Mouse (Mus musculus) MEL (cell line): ENCODE data around the gene Sobp.

Experiments
- CTCF ChIP-seq, 3 experiments: IDR thresholded peaks in 2 of 3; conservative IDR thresholded peaks in 1 of 3; 2 replicates each; pipeline ENCODE4 v1.5.1; 2011 to 2012; ENCODE audit warnings: low read length in 3 of 3, low read depth in 2 of 3, mild to moderate bottlenecking in 2 of 3, improper control_type of control experiment in 1 of 3, inconsistent platforms in 1 of 3, mixed read lengths in 1 of 3, moderate library complexity in 1 of 3; ENCODE audit not compliant: control insufficient read depth in 1 of 3, insufficient read depth in 1 of 3, poor library complexity in 1 of 3, severe bottlenecking in 1 of 3
- GABPA ChIP-seq: IDR thresholded peaks from 2 replicates; pipeline ENCODE4 v1.6.1; 2012; ENCODE audit warnings: low read depth, mild to moderate bottlenecking, inconsistent platforms, low read length, improper control_type of control experiment, moderate library complexity
- MXI1 ChIP-seq: IDR thresholded peaks from 2 replicates; pipeline ENCODE4 v1.6.1; 2011; ENCODE audit warnings: mild to moderate bottlenecking, low read depth, low read length, improper control_type of control experiment
- MYB ChIP-seq: IDR thresholded peaks from 2 replicates; pipeline ENCODE4 v1.6.1; 2011; ENCODE audit warnings: mild to moderate bottlenecking, low read depth, low read length, improper control_type of control experiment
- POLR2A ChIP-seq, 2 experiments: IDR thresholded peaks; 2 replicates each; pipeline ENCODE4 v1.6.1; 2011 to 2012; ENCODE audit warnings: low read length in 2 of 2, mild to moderate bottlenecking in 2 of 2, control low read depth in 1 of 2, improper control_type of control experiment in 1 of 2, low read depth in 1 of 2, moderate library complexity in 1 of 2; ENCODE audit not compliant: control insufficient read depth in 1 of 2, insufficient read depth in 1 of 2, poor library complexity in 1 of 2
- POLR2AphosphoS2 ChIP-seq: IDR thresholded peaks from 2 replicates; pipeline ENCODE4 v1.6.1; 2011; ENCODE audit warnings: low read length, improper control_type of control experiment

DNA sequence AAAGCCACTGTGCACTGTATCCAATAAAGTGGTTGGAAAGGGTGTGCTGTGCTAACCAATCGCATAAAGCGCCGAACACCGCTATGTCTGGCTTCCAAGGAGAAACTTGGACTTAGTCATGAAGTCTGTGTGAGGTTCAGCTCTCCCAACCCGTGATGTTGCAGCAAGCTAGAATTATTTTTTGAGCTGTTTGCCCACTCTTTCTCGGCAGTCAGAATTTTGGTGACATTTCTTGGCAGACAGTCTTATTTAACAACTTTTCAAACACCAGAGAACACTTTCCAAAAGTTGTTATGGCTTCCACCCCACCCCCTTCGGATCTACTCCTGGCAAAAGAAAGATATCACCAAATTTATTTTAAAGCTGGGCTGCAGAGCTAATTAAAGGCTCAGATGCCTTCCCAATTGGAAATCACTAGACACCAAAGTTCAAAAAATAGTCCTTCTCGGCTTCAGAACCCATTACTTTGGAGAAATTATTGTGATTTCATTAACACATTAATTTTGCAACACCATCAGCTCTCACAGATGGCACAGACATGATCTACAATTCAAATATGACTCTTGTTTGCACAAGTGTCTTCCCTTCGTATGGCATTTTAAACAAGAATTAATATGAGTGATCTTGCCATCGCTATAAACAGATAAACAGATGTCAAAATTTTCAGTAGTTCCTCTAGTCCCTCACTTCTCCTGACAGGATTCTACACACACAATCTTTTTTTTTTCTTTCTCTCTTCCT is 150.7 kb downstream of the Sobp start:
- no peak for TF ChIP-seq MYB
- no peak for TF ChIP-seq GABPA
- no peak for TF ChIP-seq CTCF (IDR thresholded peaks at IDR 0.05 in 2 of 3, conservative IDR thresholded peaks at IDR 0.05 in 1 of 3; ENCODE audit: control insufficient read depth in 1 of 3, insufficient read depth in 1 of 3, low read depth in 2 of 3, low read length in 3 of 3, poor library complexity in 1 of 3, severe bottlenecking in 1 of 3)
- no peak for TF ChIP-seq POLR2A (IDR thresholded peaks at IDR 0.05; ENCODE audit: control insufficient read depth in 1 of 2, insufficient read depth in 1 of 2, low read depth in 1 of 2, low read length in 2 of 2, poor library complexity in 1 of 2)
- no peak for TF ChIP-seq POLR2AphosphoS2
- TF ChIP-seq MXI1 = no peak
